Mouse (Mus musculus) layer of hippocampus, postnatal 10 days (tissue): ENCODE results near the gene Gm13089. TPM values are rescaled to one million over a fixed set of nuclear protein-coding genes. Genes with fewer than 3 reads are reported as not detected.
"Not testable (repeated sequence)": the region's sequence is repeated elsewhere in the genome, so short reads cannot be mapped to it uniquely, and the experiment has no call there.

Experiments
- DNase-seq, 2 experiments: peaks; one replicate each; pipeline ENCODE4 v3.0.0; 2021; ENCODE audit warnings: low spot score in 2 of 2
- long read RNA-seq: library from polyadenylated mRNA; stranded (forward); transcript quantifications from one replicate; pipeline ENCODE4 v2.0.0, GENCODE M21; 2023
- total RNA-seq, 2 experiments: library from RNA; stranded (reverse); gene quantifications; 2 replicates each; pipeline ENCODE4 v1.2.3; 2021

The Gm13089 gene
- total RNA-seq, result not detected
- long read RNA-seq, result 0 reads

DNA sequence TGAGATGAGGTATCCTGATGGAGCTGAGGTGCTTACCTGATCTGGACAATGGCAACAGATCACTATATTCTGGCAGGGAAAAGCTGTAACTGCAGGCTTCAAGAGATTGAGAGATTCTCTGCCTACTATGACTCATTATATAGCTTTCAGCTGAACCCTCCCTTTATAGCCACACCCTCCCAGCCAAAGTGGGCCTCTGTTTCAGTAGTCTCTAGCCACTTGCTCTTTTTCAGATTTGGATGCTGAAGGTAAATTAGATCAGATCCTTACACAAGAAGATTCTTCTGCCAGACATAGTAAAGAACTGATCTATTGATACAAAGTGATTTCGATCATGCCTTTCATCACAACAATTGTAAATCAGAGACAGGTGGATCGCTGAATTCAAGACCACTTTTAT lies at the start of gene Gm13089:
Gene Gm13089 (minus strand): TSS at position 101 of the 400 bp plus-strand sequence.
- DNase-seq, result no peak

DNA sequence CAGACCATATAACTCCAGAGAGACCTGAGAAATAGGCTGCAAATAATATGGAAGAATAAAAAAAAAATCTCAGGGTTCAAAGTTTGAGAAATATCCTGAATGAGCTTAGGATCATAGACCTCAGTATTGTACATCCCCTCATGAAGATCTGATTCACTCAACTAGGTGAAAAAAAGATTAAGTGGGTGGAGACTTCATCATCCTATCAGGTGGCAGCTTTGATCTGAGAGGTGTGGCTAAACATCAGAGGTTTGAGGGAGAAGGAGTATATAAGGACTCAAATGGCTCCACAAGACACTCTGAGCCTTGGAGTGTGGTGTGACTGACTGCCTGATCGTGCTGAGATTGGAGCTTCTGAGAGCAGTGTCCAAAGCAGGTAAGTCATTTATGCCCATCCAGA lies 16.6 kb upstream of the Gm13089 start, which contains the start of gene Gm13078:
Gene Gm13078 (plus strand): TSS at position 301 of the 400 bp plus-strand sequence.
- no peak for DNase-seq

GRCm38 (mm10) chr4:143657146-143657545 lies 45.4 kb downstream of the Gm13089 start, which contains the start of gene Gm13088:
Gene Gm13088, minus strand, starts transcription at chr4:143657246.
- not testable (repeated sequence) for DNase-seq

Other genes with a start within 250 kb of the Gm13089 start
- gene Gm13043, start 191.4 kb downstream of the Gm13089 start, total RNA-seq, result not detected
- not detected for gene Gm13040, start 166.8 kb downstream of the Gm13089 start, total RNA-seq
- gene BC080695, start 151.0 kb downstream of the Gm13089 start, total RNA-seq, result not detected
- gene Gm13057, start 151.0 kb downstream of the Gm13089 start, total RNA-seq, result not detected
- gene Gm13083, start 87.7 kb downstream of the Gm13089 start, total RNA-seq, result not detected
- not detected for gene Gm13088, start 45.5 kb downstream of the Gm13089 start, total RNA-seq
- not detected for gene Gm13078, start 16.7 kb upstream of the Gm13089 start, total RNA-seq
- not detected for gene Gm13023, start 86.6 kb upstream of the Gm13089 start, total RNA-seq
- gene Gm13084, start 113.4 kb upstream of the Gm13089 start, total RNA-seq, result not detected
- gene Gm13103, start 143.8 kb upstream of the Gm13089 start, total RNA-seq, result not detected
- gene Pramef6, start 197.7 kb upstream of the Gm13089 start, total RNA-seq, result not detected
- gene Pramef25, start 248.3 kb upstream of the Gm13089 start, total RNA-seq, result not detected